Mouse (Mus musculus) mesoderm, embryonic 11.5 days (tissue): ENCODE data around the gene Pa2g4.
"Not testable (repeated sequence)": the region's sequence is repeated elsewhere in the genome, so short reads cannot be mapped to it uniquely, and the experiment has no call there.

Experiments
- DNase-seq: peaks from one replicate; pipeline ENCODE4 v3.0.0-alpha.2; 2012; ENCODE audit warnings: low read depth, low spot score

The Pa2g4 gene

GRCm38 (mm10) chr10:128565788-128566531 is at the start of gene Pa2g4:
Pa2g4 (minus strand) TSS chr10:128565987.
- DNase-seq = peak; percentile 99

GRCm38 (mm10) chr10:128614934-128615333 is 49.1 kb upstream of the Pa2g4 start:
- no peak for DNase-seq

GRCm38 (mm10) chr10:128613820-128614219 is 48.0 kb upstream of the Pa2g4 start:
- not testable (repeated sequence) for DNase-seq

- no peak for DNase-seq
These were observed 47.3 kb upstream of the Pa2g4 start for GRCm38 (mm10) chr10:128613154-128613440.

GRCm38 (mm10) chr10:128612433-128613153 is 46.8 kb upstream of the Pa2g4 start:
- DNase-seq = peak; percentile 86

GRCm38 (mm10) chr10:128606483-128606882 is 40.7 kb upstream of the Pa2g4 start:
- no peak for DNase-seq

GRCm38 (mm10) chr10:128602470-128603128 is 36.8 kb upstream of the Pa2g4 start:
- DNase-seq = no peak

- no peak for DNase-seq
These were observed 35.7 kb upstream of the Pa2g4 start for GRCm38 (mm10) chr10:128601499-128601898.

GRCm38 (mm10) chr10:128598476-128598875 is 32.7 kb upstream of the Pa2g4 start:
- no peak for DNase-seq

GRCm38 (mm10) chr10:128592797-128593196 is 27.0 kb upstream of the Pa2g4 start:
- DNase-seq = no peak

- no peak for DNase-seq
These were observed 25.6 kb upstream of the Pa2g4 start for GRCm38 (mm10) chr10:128591436-128591835.

GRCm38 (mm10) chr10:128590193-128590690 is 24.5 kb upstream of the Pa2g4 start:
- peak; percentile 86 for DNase-seq

- DNase-seq = peak; percentile 64
These were observed 23.8 kb upstream of the Pa2g4 start, which contains the start of gene Erbb3 for GRCm38 (mm10) chr10:128589464-128590192. Erbb3 (minus strand) TSS chr10:128589652.

- DNase-seq = no peak
These were observed 23.1 kb upstream of the Pa2g4 start for GRCm38 (mm10) chr10:128588775-128589463.

GRCm38 (mm10) chr10:128588136-128588535 is 22.3 kb upstream of the Pa2g4 start:
- DNase-seq = no peak

- no peak for DNase-seq
These were observed 21.9 kb upstream of the Pa2g4 start for GRCm38 (mm10) chr10:128587697-128588096.

GRCm38 (mm10) chr10:128587120-128587519 is 21.3 kb upstream of the Pa2g4 start:
- no peak for DNase-seq

- peak; percentile 19 for DNase-seq
These were observed 20.8 kb upstream of the Pa2g4 start for GRCm38 (mm10) chr10:128586546-128586945.

GRCm38 (mm10) chr10:128584386-128584785 is 18.6 kb upstream of the Pa2g4 start:
- DNase-seq = peak; percentile 23

- no peak for DNase-seq
These were observed 17.9 kb upstream of the Pa2g4 start for GRCm38 (mm10) chr10:128583644-128584043.

GRCm38 (mm10) chr10:128579731-128580130 is 13.9 kb upstream of the Pa2g4 start:
- no peak for DNase-seq
